Mouse (Mus musculus) Patski (cell line): ENCODE results near the gene Wdfy4. TPM values are rescaled to one million over a fixed set of nuclear protein-coding genes. Genes with fewer than 3 reads are reported as not detected.

Experiments
- ATAC-seq: fragments of 100-300 bp; one replicate; pipeline ENCODE4 v1.8.0; 2021
- CTCF ChIA-PET: fragments of 350-600 bp; sonication (Branson Sonifier 250); formaldehyde crosslinking; loops from one replicate; lab custom pipeline; 2022; ENCODE audit warnings: inconsistent platforms; lab: Charles Lee
- POLR2A ChIA-PET: fragments of 350-600 bp; sonication (Branson Sonifier 250); formaldehyde crosslinking; loops from one replicate; lab custom pipeline; 2022; ENCODE audit warnings: antibody characterized with exemption, inconsistent platforms; lab: Charles Lee
- DNase-seq: peaks from one replicate; pipeline ENCODE4 v3.0.0-alpha.2; 2011; ENCODE audit warnings: low read depth, low spot score
- H3K27me3 ChIP-seq: fragments of 371-371 bp; one replicate; pipeline ENCODE4 v1.5.1; 2021
- CTCF ChIP-seq: fragments of 100-300 bp; IDR thresholded peaks from one replicate; pipeline ENCODE4 v1.5.1; 2021
- in situ Hi-C: fragments of 300-500 bp; cut with MboI; formaldehyde crosslinking; loops from 3 replicates; pipeline ENCODE4 v1.11.1; 2018; ENCODE audit warnings: low pct_unique_long_range_greater_than_20kb, mixed read lengths
- polyA plus RNA-seq: library from polyadenylated mRNA; unstranded; gene quantifications from one replicate; pipeline ENCODE4 v1.2.3, GENCODE M21; 2021

The Wdfy4 gene
- polyA plus RNA-seq, 1 experiment from 2014 or later: not detected

GRCm38 (mm10) chr14:32994954-32995636 is 190.2 kb downstream of the Wdfy4 start:
- ATAC-seq (no peak), DNase-seq (no peak)
- POLR2A ChIA-PET: no interaction called here
- TF ChIP-seq CTCF: no peak
- CTCF ChIA-PET: interaction anchor here (1.0 kb wide), 1 partner anchor 13 kb away, joined by 3 read pairs; no protein-coding TSS in a partner anchor
- in situ Hi-C loops: no loop called here
- H3K27me3 ChIP-seq: peaks cover 7% of the 10 kb centered on the region

- ATAC-seq: no peak
- in situ Hi-C loops: no loop called here
- H3K27me3 ChIP-seq: peaks cover 7% of the 10 kb centered on the region
- no peak for DNase-seq
- POLR2A ChIA-PET: no interaction called here
- CTCF ChIA-PET: no interaction called here
- TF ChIP-seq CTCF: no peak
These were observed 194.2 kb downstream of the Wdfy4 start, which contains the start of gene Lrrc18 for GRCm38 (mm10) chr14:32991082-32991481. Gene Lrrc18 (plus strand): TSS chr14:32991382.

GRCm38 (mm10) chr14:32986659-32987058 is 198.6 kb downstream of the Wdfy4 start:
- POLR2A ChIA-PET: interaction anchor here (0.7 kb wide), 1 partner anchor 793 kb away, joined by 4 read pairs; no protein-coding TSS in a partner anchor
- no peak for ATAC-seq
- in situ Hi-C loops: no loop called here

GRCm38 (mm10) chr14:32984176-32984738 is 201.1 kb downstream of the Wdfy4 start:
- peaks cover 6% of the 10 kb centered on the region for H3K27me3 ChIP-seq
- CTCF ChIA-PET: no interaction called here
- DNase-seq (no peak), ATAC-seq (no peak)
- TF ChIP-seq CTCF: no peak
- POLR2A ChIA-PET: no interaction called here
- in situ Hi-C loops: no loop called here

More at GRCm38 (mm10) chr14:32986659-32987058, 198.6 kb downstream of the Wdfy4 start:
- TF ChIP-seq CTCF: no peak
- no peak for DNase-seq
- peaks cover 6% of the 10 kb centered on the region for H3K27me3 ChIP-seq
- CTCF ChIA-PET: interaction anchor here (1.3 kb wide), 1 partner anchor 68 kb away, joined by 3 read pairs; no protein-coding TSS in a partner anchor

GRCm38 (mm10) chr14:32970700-32971099 is 214.6 kb downstream of the Wdfy4 start:
- peaks cover 2% of the 10 kb centered on the region for H3K27me3 ChIP-seq
- POLR2A ChIA-PET: no interaction called here
- no peak for TF ChIP-seq CTCF
- ATAC-seq (no peak), DNase-seq (no peak)
- in situ Hi-C loops: no loop called here
- CTCF ChIA-PET: no interaction called here

GRCm38 (mm10) chr14:32964742-32965141 is 220.6 kb downstream of the Wdfy4 start:
- ChIA-PET CTCF (no interaction called here), POLR2A (no interaction called here)
- ATAC-seq (no peak), DNase-seq (no peak)
- in situ Hi-C loops: loop anchor here (5.0 kb wide), 1 partner anchor 357 kb away; no protein-coding TSS in a partner anchor
- peaks cover 2% of the 10 kb centered on the region for H3K27me3 ChIP-seq
- TF ChIP-seq CTCF: no peak

GRCm38 (mm10) chr14:32960481-32960880 is 224.8 kb downstream of the Wdfy4 start:
- ChIA-PET POLR2A (no interaction called here), CTCF (interaction anchor here (1.5 kb wide), 1 partner anchor 351 kb away, joined by 3 read pairs; no protein-coding TSS in a partner anchor)
- DNase-seq (no peak), ATAC-seq (no peak)
- H3K27me3 ChIP-seq: no peaks in the 10 kb centered on the region
- in situ Hi-C loops: loop anchor here (5.0 kb wide), 1 partner anchor 353 kb away; no protein-coding TSS in a partner anchor
- no peak for TF ChIP-seq CTCF

- TF ChIP-seq CTCF: no peak
- ChIA-PET POLR2A (no interaction called here), CTCF (no interaction called here)
- ATAC-seq: no peak
- peaks cover 4% of the 10 kb centered on the region for H3K27me3 ChIP-seq
- in situ Hi-C loops: no loop called here
- no peak for DNase-seq
These were observed 226.6 kb downstream of the Wdfy4 start for GRCm38 (mm10) chr14:32958671-32959070.

- peaks cover 4% of the 10 kb centered on the region for H3K27me3 ChIP-seq
- POLR2A ChIA-PET: no interaction called here
- ATAC-seq: no peak
These were observed 228.8 kb downstream of the Wdfy4 start for GRCm38 (mm10) chr14:32956486-32956885.

GRCm38 (mm10) chr14:32950312-32951301 is 234.7 kb downstream of the Wdfy4 start:
- ATAC-seq (no peak), DNase-seq (no peak)
- ChIA-PET POLR2A (no interaction called here), CTCF (no interaction called here)
- in situ Hi-C loops: no loop called here
- peaks cover 27% of the 10 kb centered on the region for H3K27me3 ChIP-seq
- no peak for TF ChIP-seq CTCF

More at GRCm38 (mm10) chr14:32956486-32956885, 228.8 kb downstream of the Wdfy4 start:
- no peak for DNase-seq
- in situ Hi-C loops: no loop called here
- CTCF ChIA-PET: no interaction called here
- TF ChIP-seq CTCF: no peak
